Mouse (Mus musculus) bone marrow, adult 2 months (tissue): ENCODE data around the gene Rab27a.

Experiments
- CTCF ChIP-seq: fragments of 200-500 bp; IDR thresholded peaks from 2 replicates; pipeline ENCODE4 v1.5.1; 2011; ENCODE audit warnings: low read length, control low read depth; ENCODE audit not compliant: control insufficient read depth, insufficient read depth
- POLR2A ChIP-seq: fragments of 200-500 bp; IDR thresholded peaks from 2 replicates; pipeline ENCODE4 v1.6.1; 2011; ENCODE audit warnings: low read depth, mild to moderate bottlenecking, control low read depth, low read length, borderline replicate concordance; ENCODE audit not compliant: control insufficient read depth

DNA sequence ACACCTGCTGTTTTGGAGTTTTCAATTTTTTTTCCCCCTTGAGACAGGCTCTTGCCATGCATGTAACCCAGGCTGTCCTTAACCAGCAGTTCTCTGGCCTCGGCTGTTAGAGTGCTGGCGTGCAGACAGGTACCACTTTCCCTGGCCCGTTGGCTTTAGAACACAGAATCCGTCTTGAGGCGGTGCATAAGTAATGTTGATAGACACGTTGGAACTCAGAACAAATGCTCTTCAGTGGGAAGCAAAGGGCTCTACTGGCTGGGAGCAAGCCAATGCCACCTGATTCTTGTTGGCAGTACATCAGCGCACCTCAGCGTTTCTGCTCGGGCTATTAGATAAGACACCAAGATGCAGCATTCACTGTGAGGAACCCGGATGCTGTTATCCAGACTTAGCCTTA, 24.8 kb upstream of the Rab27a start:
- no peak for TF ChIP-seq POLR2A
- no peak for TF ChIP-seq CTCF
